Mouse (Mus musculus): Measurements from ENCODE around the gene Agpat2.

Agpat2 gene

DNA sequence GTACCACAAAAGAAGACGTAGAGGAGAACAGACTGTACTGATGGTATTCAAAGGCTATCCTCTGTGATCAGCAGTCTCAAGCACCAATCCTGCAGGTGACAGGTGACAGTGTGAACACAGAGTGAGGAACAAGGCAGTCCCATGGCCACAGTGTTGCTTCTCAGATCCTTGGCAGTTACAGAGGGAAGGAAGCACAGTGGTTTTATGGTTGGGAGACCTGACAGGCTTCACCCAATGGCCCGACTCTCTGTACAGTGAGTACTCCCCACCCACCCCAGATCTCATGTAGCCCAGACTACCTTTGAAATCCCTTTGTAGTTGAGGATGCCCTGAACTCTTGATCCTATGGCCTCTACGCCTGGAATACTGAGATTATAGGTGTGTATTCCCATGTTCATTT is 21.2 kb upstream of the Agpat2 start:
- no peak for DNase-seq

DNA sequence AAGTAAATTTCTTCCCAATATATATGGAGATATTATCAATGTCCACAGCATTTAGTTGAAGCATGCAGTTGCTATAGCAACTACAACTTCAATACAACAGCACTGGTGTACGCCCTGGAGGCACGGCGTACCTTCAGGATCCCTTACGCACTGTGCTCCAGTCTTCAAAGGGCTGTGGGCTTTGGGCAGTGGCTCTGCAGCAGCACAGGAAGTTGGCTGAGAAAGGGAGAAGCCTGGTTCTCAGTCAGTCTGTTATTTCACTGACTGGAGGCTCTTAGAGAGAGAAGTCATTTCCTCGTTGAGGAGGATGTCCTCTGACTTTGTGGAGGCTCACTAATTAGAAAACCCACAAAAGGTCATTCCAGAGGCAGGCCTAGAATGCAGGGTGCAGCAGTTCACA is 18.8 kb upstream of the Agpat2 start:
- DNase-seq: no peak

DNA sequence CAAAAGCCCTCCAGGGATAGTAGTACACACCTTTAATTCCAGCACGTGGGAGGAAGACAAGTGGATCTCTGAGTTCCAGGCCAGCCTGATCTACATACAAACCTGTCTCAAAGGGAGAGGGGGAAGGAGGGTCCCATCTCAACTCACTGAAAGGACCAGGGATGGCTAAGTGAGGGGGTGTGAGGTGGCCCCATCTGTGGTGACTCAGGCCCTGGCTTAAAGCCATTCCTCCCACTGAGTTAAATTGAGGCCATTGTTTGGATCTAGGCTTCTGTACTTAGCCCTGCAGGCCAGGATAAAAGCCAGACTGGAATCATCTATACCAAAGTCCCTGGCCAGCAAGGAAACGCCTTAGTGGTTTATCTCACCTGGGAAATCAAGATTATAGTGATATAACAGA is 17.0 kb upstream of the Agpat2 start:
- DNase-seq: no peak

DNA sequence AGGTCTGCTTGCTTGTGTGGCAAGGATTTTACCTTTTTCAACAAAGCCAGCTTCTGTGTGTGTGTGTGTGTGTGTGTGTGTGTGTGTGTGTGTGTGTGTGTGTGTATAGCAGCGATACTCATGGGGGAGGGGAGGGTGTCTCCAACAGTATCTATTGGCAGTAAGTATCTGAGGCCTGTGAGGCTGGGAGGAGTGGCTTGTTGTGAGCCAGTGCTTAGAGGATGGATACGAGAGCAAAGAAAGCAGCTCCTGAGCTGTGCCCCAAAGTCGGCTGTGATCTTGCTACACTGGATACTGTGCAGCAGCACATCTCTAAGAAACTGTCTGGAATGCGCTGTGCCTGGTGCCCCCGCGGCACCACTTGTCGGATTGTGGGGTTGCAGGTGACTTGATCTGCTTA is 13.7 kb upstream of the Agpat2 start:
- DNase-seq: no peak

DNA sequence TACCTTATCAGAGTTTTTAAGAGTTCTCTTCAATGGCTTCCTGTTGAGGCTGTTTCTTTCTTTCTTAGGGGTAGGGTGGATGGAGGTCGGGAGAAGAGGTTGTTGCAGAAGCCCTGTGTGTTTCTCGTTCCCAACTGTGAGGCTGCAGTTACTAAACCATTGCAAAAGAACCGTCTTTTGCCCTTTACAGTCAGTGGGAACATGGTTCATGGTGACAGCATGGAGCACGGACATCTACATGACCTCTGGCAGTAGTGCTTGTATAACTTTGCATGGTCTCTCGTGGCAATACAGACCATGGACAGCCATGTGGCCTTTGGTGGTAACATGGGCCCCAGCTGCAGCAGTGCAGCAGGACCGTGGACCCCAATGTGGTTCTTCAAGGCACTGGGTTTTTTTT is 13.1 kb upstream of the Agpat2 start:
- no peak for DNase-seq

DNA sequence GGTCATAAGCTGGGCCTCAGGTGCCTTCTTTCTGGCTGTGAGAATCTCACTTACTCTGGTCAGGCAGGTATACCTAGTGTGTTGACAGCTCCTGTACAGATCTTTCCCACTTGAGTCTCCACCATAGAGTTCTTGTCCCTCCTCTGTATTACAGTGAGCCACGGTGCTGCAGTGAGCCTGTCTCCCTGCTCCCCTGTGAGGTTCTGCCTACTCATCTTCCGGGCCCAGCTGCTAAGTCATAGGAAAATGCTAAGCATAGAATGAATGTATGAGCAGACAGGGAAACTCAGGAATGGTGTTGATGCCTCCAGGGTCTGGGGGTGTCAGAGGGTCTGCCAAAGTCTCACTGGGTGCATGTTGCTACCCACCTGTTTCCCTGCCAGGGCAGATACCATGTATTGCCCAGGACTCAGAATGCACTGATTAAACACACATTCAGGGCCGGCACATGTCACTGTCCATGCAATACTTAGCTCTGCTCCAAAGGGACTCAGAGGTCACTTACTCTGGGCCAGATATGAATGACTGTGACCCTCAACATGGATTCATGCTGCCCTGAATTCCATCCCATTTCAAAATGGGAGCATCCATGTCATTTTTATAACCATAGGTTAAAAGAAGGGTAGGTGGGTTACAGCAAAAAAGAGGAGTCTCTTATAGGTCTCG is 11.4 kb upstream of the Agpat2 start:
- DNase-seq: no peak

DNA sequence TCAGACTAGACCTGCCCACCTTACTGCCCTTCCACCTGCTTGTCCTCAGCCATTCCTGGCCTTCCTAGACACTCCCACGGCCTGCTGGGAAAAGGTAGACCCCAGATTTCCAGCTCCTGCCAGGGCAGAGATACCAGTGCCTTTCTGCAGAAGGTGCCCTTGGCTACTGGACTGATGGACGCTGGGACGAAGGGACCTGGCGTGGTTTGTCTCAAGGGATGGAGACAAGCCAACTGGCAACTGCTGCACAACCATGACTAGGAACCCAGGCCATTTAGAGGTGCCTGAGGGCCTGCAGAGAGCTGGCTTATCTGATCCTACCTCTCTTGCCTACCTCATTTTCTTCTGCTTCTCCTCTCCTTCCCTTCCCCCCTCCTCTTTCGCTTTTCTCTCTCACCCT is 10.7 kb upstream of the Agpat2 start:
- DNase-seq: no peak

DNA sequence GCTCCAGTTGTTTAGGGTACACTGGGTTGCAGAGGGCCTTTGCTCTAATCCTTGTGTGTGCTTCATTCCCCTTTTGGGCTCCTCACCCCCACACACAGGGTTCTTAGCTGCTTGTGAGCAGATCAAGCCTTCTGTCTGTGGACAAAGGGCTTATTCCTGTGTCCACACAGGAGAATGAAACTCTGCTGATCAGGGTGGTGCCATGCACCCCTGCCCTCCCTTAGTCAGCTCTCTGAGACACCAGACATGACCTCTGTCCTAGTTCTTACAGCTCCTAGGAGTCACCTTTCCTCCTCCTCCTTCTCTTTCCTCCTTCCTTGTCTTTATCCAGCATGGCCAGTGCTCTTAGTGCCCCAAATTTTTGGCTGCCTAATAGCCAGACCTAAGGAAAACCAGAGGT is 7.7 kb upstream of the Agpat2 start:
- no peak for DNase-seq

DNA sequence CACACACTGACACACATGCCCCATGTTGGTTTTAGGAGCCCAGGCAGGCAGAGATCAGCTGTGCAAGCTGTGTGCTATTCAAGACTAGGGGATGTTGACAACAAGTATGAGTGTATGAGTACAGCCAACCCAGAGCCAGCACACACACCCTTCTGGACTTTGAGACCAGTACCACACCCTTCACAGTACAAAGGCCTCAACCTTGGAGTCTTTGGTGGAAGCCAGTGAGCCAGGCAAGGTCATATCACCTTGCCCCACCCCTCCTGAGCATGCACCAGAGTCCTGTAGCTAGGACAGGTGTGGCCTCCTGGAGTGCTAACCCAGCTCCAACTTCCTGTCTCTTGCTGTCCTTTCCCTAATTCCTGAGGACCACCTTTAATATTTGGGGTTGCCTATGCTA is 6.8 kb upstream of the Agpat2 start:
- no peak for DNase-seq

DNA sequence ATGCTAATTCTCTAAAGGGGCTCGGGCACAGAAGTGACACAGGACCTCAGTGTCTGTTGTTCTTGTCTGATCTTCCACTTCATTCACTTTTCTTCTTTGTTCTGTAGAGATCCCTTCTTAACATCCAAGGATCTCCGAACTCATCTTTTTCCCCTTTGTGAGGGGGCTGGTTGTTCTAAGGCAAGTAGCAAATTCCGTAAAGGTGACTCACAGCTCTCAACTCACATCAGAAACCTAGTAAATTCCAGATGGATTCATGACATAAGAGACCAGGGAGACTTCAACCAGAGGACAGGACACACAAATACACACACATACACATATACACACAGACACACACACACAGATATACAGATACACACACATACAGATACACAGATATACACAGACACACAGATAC is 6.3 kb upstream of the Agpat2 start:
- DNase-seq: no peak

DNA sequence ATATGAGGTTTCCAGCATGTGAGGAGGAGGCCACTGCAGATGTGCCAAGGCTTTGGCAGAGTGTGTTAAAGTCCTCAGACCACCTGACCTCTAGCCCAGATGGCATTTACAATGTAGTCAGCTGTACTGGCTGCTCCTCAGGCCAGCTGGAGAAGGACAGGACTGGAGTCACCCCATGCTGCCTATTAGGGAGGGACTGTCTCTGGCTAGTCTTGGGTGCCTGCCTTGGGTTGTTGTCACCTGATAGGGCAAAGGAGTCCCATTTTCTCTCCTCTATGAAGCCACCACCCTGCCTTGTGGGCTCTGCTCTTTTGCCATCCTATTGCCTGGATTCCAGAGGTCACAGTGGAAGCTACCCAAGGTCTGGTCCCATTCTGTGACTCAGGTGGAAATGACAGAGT is 5.0 kb upstream of the Agpat2 start:
- DNase-seq: no peak

DNA sequence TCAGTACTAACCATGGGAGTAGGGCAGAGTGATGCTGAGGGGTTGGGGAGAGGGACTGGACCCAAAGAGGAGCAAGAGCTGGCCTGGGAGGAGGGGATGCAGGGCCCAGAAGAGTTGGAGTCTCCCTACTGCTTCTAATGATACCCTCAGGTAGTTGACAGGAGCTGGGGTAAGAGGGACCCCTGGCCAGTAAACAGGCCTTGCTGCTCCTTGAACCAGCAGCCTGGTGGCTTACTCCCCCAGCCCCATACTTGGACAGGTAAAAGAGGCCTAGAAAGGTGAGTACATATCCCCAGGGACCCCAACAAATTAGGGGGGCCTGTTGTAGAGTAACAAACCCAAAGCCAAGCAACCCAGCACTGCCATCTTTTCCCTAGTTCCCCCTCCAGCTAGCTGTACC is 4.6 kb upstream of the Agpat2 start:
- no peak for DNase-seq

DNA sequence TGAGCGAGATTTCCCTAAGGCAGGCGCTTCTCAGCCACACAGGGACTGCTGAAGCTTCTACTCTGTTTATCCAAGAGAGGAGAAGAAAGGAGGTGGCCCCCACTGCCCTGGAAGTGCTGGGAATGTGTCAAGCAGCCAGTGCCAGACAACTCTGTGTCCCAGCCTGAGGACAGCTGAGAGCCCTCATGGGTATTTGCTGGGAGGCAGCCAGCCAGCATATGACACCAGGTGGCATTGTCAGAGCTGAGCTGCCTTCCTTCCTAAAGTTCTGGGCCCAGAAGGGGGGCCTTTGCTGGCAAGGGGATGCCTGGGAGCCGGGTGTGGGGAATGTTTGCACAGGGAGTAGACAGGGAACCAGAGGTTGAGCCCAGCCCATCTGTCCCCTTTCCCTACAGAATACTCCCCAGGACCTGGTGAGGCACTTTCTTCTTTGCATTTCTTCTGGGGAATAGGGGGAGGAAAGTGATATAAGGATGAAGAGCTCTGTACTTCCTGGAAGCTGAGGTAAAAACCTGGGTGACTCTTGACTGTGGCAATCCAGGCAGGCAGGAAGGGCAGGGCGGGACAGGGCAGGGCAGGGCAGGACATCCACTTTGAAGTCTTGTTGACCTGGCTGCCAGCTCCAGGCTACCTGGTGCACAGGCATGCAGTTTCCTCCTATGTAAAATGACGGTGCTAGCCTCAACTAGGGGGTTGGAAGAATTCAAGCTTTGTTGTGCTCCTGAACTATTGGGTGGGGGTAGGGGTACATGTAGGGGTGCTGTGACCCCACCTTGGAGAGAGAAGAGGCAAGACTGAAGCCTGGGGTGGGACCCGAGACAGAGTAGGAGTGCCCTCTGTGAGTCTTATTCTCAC is 3.1 kb upstream of the Agpat2 start:
- DNase-seq: peak; percentile 86

DNA sequence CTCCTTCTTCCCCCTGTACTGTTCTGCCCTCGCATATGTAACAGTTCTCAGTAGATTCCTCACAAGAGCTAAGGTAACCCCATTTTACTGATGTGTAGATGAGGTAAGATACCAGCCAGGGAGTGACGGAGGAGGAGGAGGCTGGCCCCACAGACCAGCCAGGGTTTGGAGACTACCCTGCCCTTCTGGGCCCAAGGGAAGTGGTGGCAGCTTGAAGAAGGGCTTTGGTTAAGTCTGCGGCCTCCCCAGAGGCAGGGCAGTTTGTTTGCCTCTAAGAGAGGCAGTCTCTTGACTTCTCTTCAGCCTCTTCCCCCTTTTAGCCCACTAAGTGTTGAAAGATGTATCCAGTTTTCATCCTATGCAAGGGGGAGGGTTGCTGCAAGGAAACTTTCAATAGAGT is 2.4 kb upstream of the Agpat2 start:
- DNase-seq: no peak

DNA sequence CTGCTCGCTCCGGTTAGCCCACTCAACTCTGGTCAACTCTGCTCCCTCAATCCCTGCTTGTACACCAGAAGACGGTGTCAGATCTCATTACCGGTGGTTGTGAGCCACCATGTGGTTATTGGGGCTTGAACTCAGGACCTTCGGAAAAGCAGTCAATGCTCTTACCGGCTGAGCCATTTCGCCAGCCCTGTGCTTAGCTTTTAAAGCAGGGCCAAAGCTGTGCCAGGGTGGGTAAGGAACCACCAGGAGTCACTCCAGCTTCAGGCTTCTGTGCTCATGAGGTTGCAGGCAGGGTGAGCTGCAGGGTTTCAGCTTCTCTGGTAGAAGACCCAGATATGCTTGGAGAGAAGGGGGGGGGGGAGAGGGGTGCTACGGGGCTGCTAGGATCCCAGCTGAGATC is 1.1 kb upstream of the Agpat2 start:
- no peak for DNase-seq

DNA sequence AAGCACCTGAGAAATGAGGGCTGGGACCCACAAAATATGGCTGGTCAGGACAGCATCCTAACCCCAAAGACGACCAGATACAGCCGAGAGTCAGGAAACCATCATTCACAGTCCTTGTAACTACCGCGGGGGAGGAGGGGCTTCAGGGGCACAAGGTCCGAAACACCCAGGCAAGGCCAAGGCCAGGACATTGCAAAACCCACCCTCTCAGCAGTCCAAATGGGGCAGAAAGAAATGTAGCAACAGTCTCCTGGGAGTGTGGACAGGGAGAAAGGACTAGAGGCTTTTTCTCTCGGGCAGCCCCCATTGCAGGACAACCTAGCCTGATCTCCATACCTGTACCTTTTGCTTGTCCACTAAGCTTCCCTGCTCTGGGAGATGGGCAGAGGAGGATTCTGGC is 1.1 kb downstream of the Agpat2 start:
- peak; percentile 38 for DNase-seq

DNA sequence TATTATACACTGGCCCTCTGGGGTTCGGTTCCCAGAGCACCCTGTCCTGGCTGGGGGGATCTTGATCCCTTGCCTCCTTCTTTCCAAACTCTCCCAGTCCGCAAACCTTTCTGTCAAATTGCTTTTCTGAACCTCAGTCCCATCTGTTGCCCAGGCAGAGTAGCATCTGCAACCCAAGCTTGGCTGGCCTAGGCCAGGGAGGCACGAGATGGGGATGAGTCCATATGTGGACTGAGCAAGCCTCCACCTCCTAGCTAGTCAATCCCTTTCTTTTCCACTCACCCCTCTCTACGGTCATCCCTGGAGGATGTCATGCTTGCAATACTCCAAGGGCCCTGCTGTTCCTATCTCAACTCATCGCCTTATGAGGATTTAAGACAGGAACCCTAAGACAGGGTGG is 1.6 kb downstream of the Agpat2 start:
- no peak for DNase-seq

DNA sequence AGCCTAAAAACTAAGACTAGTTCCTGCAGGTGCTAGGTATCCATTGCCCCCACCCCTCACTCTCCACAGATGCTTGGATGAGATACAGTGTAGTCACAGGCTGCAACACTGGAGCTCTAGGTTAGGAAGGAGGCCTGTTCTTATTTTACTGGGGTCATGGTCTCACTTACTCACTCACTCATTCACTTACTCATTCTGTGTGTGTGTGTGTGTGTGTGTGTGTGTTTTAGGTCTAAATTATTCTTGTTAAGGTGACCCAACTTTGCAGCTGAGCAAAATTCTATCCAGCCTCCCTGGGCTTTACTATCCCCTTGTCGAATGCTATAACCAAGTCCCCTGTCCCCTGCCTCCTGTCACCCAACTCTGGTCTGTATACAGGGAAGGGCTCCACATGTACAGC is 2.6 kb downstream of the Agpat2 start:
- no peak for DNase-seq

DNA sequence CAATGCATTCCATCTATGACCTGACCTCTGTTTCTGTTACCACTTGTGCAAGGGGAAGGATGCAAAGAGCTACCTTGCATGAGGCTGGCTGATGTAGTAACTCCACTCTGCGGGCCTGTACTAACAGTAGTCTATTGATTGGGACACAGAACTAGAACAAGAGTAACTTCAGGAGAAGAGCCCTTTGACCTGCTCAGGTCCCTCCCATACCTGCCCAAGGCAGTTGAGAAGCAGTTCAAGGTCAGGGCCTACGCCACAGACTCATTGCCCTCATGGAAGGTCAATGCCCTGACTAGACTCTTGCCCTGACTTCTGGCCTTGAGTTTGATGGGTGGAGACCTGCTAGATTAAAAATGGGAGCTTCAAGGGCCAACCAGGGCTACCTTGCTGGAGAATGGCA is 3.6 kb downstream of the Agpat2 start:
- DNase-seq: no peak

DNA sequence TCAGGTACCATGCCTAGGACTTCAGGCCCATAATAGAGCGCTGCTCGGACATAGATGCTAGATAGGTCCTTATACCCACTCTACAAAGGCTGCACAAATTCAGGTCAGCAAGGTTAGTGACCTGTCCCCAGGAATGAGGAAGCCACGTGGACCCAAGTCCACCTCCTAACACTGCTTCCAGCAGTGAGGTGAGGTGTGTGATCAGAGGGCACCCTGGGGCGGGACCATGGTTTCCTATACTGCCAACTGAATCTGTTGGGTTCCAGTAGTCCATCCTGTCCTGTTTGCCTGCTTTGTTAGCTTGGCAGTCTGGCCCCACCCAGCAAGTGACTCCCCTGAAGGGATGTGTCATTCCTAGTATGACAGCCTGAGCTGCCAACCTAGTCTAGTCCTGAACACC is 4.3 kb downstream of the Agpat2 start:
- DNase-seq: no peak

DNA sequence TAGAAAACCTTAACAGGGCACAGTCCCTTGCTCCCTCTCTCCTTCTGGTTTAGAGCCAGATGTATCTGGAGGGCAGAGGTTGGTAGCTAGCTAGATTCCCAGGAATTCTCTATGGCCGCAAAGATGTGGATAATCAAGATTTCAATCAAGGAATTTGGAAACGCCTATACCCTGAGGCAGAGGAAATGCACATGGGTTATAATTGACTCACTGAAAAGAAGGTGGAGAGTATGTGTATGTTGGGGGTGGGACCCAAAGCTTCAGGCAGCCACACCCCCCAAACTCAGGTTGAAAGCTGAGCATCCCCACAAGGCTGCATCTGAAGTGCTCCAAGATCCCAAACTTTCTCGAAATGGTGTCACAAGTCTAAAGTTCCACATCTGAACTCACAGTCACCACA is 5.8 kb downstream of the Agpat2 start:
- DNase-seq: no peak

DNA sequence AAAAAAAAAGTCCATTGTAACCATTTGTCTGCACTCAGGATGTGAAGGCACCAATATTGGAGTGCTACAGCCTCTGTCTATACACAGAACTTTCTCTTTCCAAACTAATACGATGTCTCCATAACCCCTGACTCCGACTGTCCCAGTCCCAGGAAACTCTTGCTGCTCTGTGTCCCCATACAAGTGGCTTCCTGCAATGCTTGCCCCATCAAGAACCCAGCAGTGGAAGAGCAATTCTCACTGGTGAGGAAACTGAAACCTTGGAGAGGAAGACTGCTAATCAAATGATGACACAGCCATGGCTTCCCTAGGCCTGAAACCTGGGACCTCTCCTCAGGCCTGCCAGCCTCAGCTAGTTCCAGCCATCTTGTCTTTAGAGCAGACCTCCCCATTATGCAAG is 6.4 kb downstream of the Agpat2 start:
- no peak for DNase-seq

DNA sequence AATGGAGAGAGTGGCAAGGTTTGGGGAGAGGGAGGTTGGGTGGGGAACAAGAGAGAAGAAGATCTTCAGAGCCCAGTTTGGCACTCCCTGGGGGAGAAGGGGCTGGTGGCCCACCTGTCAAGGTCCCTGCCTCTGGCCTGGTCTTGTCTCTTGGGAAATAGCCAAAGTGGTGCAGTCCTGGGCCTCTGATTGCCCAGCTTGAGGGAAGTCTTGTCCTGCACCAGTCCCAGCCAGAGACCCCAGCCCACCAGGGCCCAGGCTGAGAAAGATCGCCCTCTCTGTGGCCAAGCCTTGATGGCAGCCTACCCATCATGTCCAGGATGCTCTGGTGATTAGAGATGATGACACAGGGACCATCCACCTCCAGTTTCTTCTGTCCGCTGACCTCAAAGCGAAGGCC is 7.3 kb downstream of the Agpat2 start:
- DNase-seq: no peak

DNA sequence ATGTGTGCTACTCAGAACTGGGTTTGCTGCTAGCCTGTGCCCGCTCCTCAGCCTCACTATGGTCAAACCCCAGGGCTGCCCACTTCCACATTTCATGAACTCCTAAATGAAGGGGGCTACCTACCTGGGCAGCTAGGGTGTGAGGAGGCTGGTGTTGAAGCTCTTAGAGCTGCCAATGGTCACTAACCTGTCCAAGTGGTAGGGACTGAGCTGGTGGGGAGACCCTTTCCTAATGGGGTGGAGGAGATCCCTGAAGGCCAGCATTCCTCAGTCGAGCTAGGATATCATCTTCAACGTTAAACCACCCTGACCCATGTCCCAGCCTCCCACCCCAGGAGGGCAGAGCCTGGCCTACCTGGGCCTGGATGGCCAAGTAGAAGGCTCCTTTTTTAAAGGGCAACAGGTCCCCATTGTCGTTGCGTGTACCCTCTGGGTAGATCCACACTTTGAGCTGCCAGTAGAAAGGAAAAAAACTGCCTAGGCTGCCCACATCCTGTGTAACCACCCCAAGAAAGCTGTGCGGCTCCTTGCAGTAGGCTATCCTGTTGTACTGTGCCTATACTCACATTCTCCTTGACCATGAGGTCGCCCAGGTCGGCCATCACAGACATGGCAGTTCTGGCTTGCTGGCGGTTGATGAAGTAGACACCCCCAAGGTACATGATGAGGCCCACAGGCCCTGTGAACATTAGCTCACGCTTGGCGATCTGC is 8.3 kb downstream of the Agpat2 start:
- no peak for DNase-seq
